Mouse (Mus musculus): ENCODE results near the gene Atad2b. TPM values are rescaled to one million over a fixed set of nuclear protein-coding genes. Genes with fewer than 3 reads are reported as not detected.

The Atad2b gene
- total RNA-seq (2012; rRNA removed): 16.8 and 22.4 TPM in 2 replicates

- Histone ChIP-seq H3K9ac (ENCODE audit: insufficient read depth, low read depth, low read length, poor library complexity, severe bottlenecking) (peak within 1 kb of the TSS; percentile 94), H3K36me3 (ENCODE audit: control insufficient read depth, insufficient read depth, low read length, poor library complexity, severe bottlenecking) (no peaks in the 10 kb centered on the region), H3K4me1 (ENCODE audit: control insufficient read depth in 2 of 2, insufficient read depth in 2 of 2, low read length in 2 of 2, poor library complexity in 1 of 2) (peaks cover 4% of the 10 kb centered on the region in 2 experiments; a peak in 3 of 4 replicates), H3K4me3 (ENCODE audit: insufficient read depth in 1 of 2, low read depth in 1 of 2, low read length in 2 of 2, poor library complexity in 1 of 2, severe bottlenecking in 1 of 2) (peak within 1 kb of the TSS; percentile 91 to 96), H3K27ac (ENCODE audit: insufficient read depth, low read depth, low read length, poor library complexity, severe bottlenecking) (peak within 1 kb of the TSS; percentile 76), H3K9me3 (ENCODE audit: control insufficient read depth, insufficient read depth, low read depth, low read length) (no peaks in the 10 kb centered on the region)
- in situ Hi-C loops (cut with MboI; ENCODE audit: low sequenced_read_pairs in 2 of 2, unreplicated experiment in 2 of 2): no loop called here
- DNase-seq (ENCODE audit: low read depth, low spot score): peak; percentile 83
- TF ChIP-seq ZNF384 (IDR thresholded peaks at IDR 0.05; ENCODE audit: low read depth, low read length): no peak
- 0 out of 2 replicates have a peak, but pooled peaks have one; percentile 64 for TF ChIP-seq HCFC1 (IDR thresholded peaks at IDR 0.05; ENCODE audit: borderline replicate concordance, insufficient read depth, low read length)
- no peak for TF ChIP-seq MAFK (IDR thresholded peaks at IDR 0.05; ENCODE audit: insufficient read depth, low read depth, low read length)
These were observed at the start of gene Atad2b for GRCm38 (mm10) chr12:4916994-4917804. Gene Atad2b (plus strand): TSS chr12:4917353.

- H3K4me3 ChIP-seq (ENCODE audit: insufficient read depth in 1 of 2, low read depth in 1 of 2, low read length in 2 of 2, poor library complexity in 1 of 2, severe bottlenecking in 1 of 2): no peak overlapping the region
- H3K9me3 ChIP-seq (ENCODE audit: control insufficient read depth, insufficient read depth, low read depth, low read length): no peaks in the 10 kb centered on the region
- H3K9ac ChIP-seq (ENCODE audit: insufficient read depth, low read depth, low read length, poor library complexity, severe bottlenecking): no peak overlapping the region
- H3K27ac ChIP-seq (ENCODE audit: insufficient read depth, low read depth, low read length, poor library complexity, severe bottlenecking): no peak overlapping the region
- H3K36me3 ChIP-seq (ENCODE audit: control insufficient read depth, insufficient read depth, low read length, poor library complexity, severe bottlenecking): no peaks in the 10 kb centered on the region
- no peak for DNase-seq (ENCODE audit: low read depth, low spot score)
- no peak for TF ChIP-seq ZC3H11A (IDR thresholded peaks at IDR 0.05; ENCODE audit: borderline replicate concordance, low read depth, low read length)
- TF ChIP-seq CHD2 (IDR thresholded peaks at IDR 0.05; ENCODE audit: low read depth, low read length): no peak
- H3K4me1 ChIP-seq (ENCODE audit: control insufficient read depth in 2 of 2, insufficient read depth in 2 of 2, low read length in 2 of 2, poor library complexity in 1 of 2): peaks cover 0 to under 1% of the 10 kb centered on the region in 2 experiments; a peak in 1 of 4 replicates
- in situ Hi-C loops (cut with MboI; ENCODE audit: low sequenced_read_pairs in 2 of 2, unreplicated experiment in 2 of 2): no loop called here
These were observed 48.2 kb upstream of the Atad2b start for GRCm38 (mm10) chr12:4868924-4869323.

GRCm38 (mm10) chr12:4871260-4871659, 45.9 kb upstream of the Atad2b start:
- in situ Hi-C loops (cut with MboI; ENCODE audit: low sequenced_read_pairs in 2 of 2, unreplicated experiment in 2 of 2): no loop called here
- no peak overlapping the region for H3K9ac ChIP-seq (ENCODE audit: insufficient read depth, low read depth, low read length, poor library complexity, severe bottlenecking)
- TF ChIP-seq HCFC1 (IDR thresholded peaks at IDR 0.05; ENCODE audit: borderline replicate concordance, insufficient read depth, low read length) (no peak), ZNF384 (IDR thresholded peaks at IDR 0.05; ENCODE audit: low read depth, low read length) (no peak), ZC3H11A (IDR thresholded peaks at IDR 0.05; ENCODE audit: borderline replicate concordance, low read depth, low read length) (no peak), MAFK (IDR thresholded peaks at IDR 0.05; ENCODE audit: insufficient read depth, low read depth, low read length) (no peak), CHD2 (IDR thresholded peaks at IDR 0.05; ENCODE audit: low read depth, low read length) (no peak)
- no peak overlapping the region for H3K4me3 ChIP-seq (ENCODE audit: insufficient read depth in 1 of 2, low read depth in 1 of 2, low read length in 2 of 2, poor library complexity in 1 of 2, severe bottlenecking in 1 of 2)
- H3K9me3 ChIP-seq (ENCODE audit: control insufficient read depth, insufficient read depth, low read depth, low read length): no peaks in the 10 kb centered on the region
- H3K36me3 ChIP-seq (ENCODE audit: control insufficient read depth, insufficient read depth, low read length, poor library complexity, severe bottlenecking): no peaks in the 10 kb centered on the region
- H3K4me1 ChIP-seq (ENCODE audit: control insufficient read depth in 2 of 2, insufficient read depth in 2 of 2, low read length in 2 of 2, poor library complexity in 1 of 2): peaks cover 0 to 8% of the 10 kb centered on the region in 2 experiments; a peak in 2 of 4 replicates
- H3K27ac ChIP-seq (ENCODE audit: insufficient read depth, low read depth, low read length, poor library complexity, severe bottlenecking): no peak overlapping the region
- DNase-seq (ENCODE audit: low read depth, low spot score): no peak

GRCm38 (mm10) chr12:4872273-4872672, 44.9 kb upstream of the Atad2b start:
- Histone ChIP-seq H3K9me3 (ENCODE audit: control insufficient read depth, insufficient read depth, low read depth, low read length) (no peaks in the 10 kb centered on the region), H3K36me3 (ENCODE audit: control insufficient read depth, insufficient read depth, low read length, poor library complexity, severe bottlenecking) (no peaks in the 10 kb centered on the region), H3K4me1 (ENCODE audit: control insufficient read depth in 2 of 2, insufficient read depth in 2 of 2, low read length in 2 of 2, poor library complexity in 1 of 2) (peaks cover 0 to 8% of the 10 kb centered on the region in 2 experiments; a peak in 2 of 4 replicates), H3K27ac (ENCODE audit: insufficient read depth, low read depth, low read length, poor library complexity, severe bottlenecking) (no peak overlapping the region), H3K4me3 (ENCODE audit: insufficient read depth in 1 of 2, low read depth in 1 of 2, low read length in 2 of 2, poor library complexity in 1 of 2, severe bottlenecking in 1 of 2) (no peak overlapping the region), H3K9ac (ENCODE audit: insufficient read depth, low read depth, low read length, poor library complexity, severe bottlenecking) (no peak overlapping the region)
- no peak for DNase-seq (ENCODE audit: low read depth, low spot score)
- TF ChIP-seq ZNF384 (IDR thresholded peaks at IDR 0.05; ENCODE audit: low read depth, low read length) (no peak), CHD2 (IDR thresholded peaks at IDR 0.05; ENCODE audit: low read depth, low read length) (no peak), MAFK (IDR thresholded peaks at IDR 0.05; ENCODE audit: insufficient read depth, low read depth, low read length) (no peak), HCFC1 (IDR thresholded peaks at IDR 0.05; ENCODE audit: borderline replicate concordance, insufficient read depth, low read length) (no peak), ZC3H11A (IDR thresholded peaks at IDR 0.05; ENCODE audit: borderline replicate concordance, low read depth, low read length) (no peak)
- in situ Hi-C loops (cut with MboI; ENCODE audit: low sequenced_read_pairs in 2 of 2, unreplicated experiment in 2 of 2): no loop called here

All from ES-E14 (cell line).